Mouse (Mus musculus): ENCODE results near the gene Hhatl. TPM values are rescaled to one million over a fixed set of nuclear protein-coding genes. Genes with fewer than 3 reads are reported as not detected.

Gene Hhatl
- total RNA-seq (2015): not detected in 2 replicates
- total RNA-seq (2017): not detected in 2 replicates

- no peak for ATAC-seq (replicated peaks; ENCODE audit: poor library complexity)
These were observed at the start of gene Hhatl for GRCm38 (mm10) chr9:121791757-121792521. TSS of gene Hhatl (minus strand) at chr9:121792507.

DNA sequence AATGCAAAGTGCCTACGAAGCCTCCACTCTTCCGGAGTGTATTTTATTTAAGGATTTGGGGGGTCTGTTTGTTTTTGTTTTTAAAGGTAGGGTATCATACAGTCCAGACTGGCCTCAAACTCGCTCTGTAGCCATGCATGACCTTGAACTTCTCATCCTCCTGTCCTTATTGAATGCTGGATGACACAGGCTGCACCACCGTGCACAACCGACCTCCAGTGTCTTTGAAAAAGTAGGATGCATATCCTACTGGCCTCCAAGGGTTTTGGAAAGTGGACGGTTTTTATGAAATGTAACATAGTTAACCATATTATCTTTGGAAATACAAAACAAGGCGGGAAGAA lies 47.3 kb upstream of the Hhatl start:
- ATAC-seq (replicated peaks; ENCODE audit: poor library complexity): no peak

GRCm38 (mm10) chr9:121838829-121839621 lies 46.7 kb upstream of the Hhatl start, which contains the start of gene Ccdc13:
TSS of gene Ccdc13 (minus strand) at chr9:121839461.
- peak; percentile 87 for ATAC-seq (replicated peaks; ENCODE audit: poor library complexity)

DNA sequence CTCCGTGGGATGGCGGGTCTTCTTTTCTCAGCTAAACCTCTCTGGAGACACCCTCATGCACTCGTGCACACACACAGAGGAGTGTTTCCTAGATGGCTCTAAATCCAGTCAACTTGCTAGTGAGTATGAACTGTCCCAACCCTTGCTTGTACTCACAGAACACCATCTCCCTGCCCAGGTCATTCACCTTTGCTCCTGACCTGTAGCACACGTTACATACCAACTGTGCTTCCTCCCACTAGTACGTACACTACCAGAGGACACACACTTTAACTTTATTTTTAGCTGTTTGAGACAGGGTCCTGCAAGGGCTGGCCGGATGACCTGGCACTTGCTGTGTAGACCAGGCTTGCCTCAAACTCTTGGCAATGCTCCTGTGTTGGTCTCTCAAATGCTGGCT lies 45.7 kb upstream of the Hhatl start:
- ATAC-seq (replicated peaks; ENCODE audit: poor library complexity): no peak

DNA sequence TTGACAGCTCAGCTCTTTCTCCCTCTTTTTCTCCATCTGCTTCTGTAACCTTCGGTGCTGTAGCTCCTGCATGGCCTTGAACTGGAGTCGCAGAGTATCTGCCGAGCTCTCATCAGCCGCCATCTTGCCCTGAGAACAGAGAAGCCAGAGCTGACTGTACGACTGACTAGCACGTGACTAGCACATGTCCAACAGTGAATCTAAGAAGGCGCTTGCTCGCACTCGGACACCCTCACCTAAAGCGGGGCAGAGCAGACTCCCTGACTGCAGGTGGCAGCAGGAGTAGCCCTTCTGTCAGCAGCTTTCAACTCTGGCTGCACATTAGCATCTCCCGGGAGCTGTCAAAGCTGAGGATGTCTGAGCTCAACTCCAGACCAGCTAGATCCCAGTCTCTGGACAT lies 41.5 kb upstream of the Hhatl start:
- no peak for ATAC-seq (replicated peaks; ENCODE audit: poor library complexity)

GRCm38 (mm10) chr9:121830956-121831293 lies 38.6 kb upstream of the Hhatl start:
- ATAC-seq (replicated peaks; ENCODE audit: poor library complexity): peak; percentile 81

DNA sequence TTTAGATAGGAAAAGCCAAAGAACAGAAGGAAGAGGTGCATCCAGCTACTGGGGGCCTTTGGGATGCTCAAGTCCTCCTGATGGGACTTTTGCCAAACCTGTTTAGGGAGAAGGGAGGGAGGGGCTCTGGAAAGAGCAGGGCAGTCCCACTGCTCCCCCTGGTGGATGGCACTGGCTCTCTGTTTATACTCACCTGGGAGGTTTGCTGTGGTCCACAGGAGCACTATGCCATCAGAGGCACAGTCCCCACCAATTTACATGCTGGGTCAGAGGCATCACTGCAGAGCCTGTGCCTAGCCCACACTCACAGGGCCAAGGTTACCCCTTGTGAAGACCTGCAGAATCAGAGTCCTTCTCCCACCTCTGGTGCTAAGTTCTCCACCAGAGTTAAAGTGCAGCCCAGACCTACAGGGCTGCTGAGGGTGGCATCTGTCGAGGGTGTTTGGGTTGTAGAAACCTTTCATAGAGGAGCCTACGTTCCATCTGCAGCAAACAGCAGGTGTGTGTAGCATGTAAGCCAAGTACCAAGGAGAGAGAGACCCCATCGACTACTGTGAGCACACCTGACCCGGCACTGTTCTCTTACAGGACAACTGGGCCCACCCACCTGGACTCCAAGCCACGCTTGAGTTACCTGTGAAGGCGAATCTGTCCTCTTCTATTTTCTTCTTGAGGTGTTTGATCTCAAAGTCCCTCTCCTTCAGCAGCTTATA lies 38.1 kb upstream of the Hhatl start:
- ATAC-seq (replicated peaks; ENCODE audit: poor library complexity): peak; percentile 47

DNA sequence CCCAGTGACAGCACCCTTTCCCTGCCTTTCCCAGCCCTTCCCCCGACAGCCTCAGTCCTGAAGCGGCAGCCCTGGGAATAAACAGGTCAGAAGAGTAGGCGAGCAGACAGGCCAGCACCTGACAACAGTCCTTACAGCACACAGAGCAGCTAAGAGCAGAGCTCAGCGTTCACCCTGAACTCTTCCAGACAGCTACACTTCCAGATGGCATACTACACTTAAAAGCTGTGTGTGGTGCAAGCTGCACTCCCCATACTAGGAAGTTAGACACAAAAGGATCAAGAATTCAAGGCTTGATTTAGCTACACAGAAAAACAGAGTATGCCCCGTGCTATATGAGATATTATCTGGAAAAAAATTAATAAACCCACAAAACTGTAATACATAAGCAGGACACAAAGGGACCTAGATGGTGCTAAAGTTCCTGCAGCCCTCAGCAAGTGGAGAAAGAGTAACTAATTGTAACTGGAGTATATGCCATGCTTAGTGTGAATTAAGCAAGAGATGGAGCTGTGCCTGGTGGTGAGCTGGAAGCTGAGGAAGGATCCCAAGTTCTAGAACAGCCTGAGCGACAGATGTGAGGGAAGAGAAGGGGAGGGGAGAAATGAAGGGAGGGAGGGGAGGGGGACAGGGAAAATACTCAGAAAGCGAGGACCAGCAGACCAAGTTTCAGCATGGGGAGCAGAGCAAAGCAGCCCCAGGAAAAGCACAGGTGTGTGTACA lies 37.1 kb upstream of the Hhatl start:
- no peak for ATAC-seq (replicated peaks; ENCODE audit: poor library complexity)

GRCm38 (mm10) chr9:121828314-121828713 lies 36.0 kb upstream of the Hhatl start:
- peak; percentile 50 for ATAC-seq (replicated peaks; ENCODE audit: poor library complexity)

GRCm38 (mm10) chr9:121826356-121826755 lies 34.0 kb upstream of the Hhatl start:
- no peak for ATAC-seq (replicated peaks; ENCODE audit: poor library complexity)

GRCm38 (mm10) chr9:121823991-121824390 lies 31.7 kb upstream of the Hhatl start:
- ATAC-seq (replicated peaks; ENCODE audit: poor library complexity): no peak

- no peak for ATAC-seq (replicated peaks; ENCODE audit: poor library complexity)
These were observed 30.7 kb upstream of the Hhatl start for GRCm38 (mm10) chr9:121823051-121823450.

DNA sequence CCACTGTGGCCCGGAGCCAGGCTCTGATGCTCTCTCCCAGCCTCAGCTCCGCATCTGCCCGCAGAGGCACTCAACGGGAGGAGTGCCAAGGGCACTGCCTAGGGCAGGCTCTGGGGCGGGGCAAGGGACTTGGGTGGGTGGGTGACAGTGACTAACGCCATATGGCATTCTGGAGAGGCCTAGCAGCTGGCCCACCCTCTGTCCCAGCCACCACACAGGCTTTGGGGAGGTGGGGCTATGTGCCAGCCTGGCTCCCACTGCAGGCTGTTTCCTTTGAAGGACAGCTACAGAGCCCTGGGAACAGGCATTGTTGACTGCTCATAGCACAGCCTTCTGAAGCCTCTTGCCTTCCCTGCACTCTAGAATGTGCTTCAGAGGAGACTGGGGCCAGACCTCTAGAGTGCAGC lies 30.3 kb upstream of the Hhatl start:
- no peak for ATAC-seq (replicated peaks; ENCODE audit: poor library complexity)

GRCm38 (mm10) chr9:121820765-121821164 lies 28.5 kb upstream of the Hhatl start:
- ATAC-seq (replicated peaks; ENCODE audit: poor library complexity): no peak

DNA sequence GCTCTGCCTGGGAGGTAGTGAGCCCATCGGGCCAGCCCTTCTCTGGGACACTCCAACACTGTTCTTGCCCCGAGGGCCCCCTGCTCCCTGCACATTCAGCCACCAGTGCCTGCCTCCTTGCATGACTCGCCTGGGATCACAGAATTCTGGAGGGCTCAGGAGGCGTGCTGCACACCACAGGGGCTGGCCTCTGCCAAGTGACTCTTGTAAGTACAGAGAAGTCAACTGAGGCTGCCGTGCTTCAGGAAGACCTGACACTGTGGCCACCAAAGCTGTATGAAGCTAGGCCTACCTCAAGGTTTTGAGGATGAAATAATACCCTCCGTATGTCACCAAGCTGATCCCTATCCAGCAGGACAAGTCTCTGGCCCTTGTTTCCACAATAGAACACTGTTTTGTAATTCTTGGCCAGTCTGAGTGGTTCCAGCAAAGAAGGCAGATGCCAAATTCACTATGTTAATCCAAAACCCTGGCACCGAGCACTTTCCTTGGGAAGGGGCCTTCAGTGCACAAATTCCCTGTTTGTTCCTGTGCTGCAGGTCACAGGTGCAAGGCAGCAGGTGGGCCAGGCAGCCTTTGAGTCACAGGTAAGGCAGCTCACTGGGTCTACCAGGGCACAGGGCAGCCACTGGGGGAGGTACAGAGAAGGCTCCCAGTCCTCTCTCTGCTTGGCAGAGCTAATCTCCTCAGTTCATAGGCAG lies 27.6 kb upstream of the Hhatl start:
- no peak for ATAC-seq (replicated peaks; ENCODE audit: poor library complexity)

DNA sequence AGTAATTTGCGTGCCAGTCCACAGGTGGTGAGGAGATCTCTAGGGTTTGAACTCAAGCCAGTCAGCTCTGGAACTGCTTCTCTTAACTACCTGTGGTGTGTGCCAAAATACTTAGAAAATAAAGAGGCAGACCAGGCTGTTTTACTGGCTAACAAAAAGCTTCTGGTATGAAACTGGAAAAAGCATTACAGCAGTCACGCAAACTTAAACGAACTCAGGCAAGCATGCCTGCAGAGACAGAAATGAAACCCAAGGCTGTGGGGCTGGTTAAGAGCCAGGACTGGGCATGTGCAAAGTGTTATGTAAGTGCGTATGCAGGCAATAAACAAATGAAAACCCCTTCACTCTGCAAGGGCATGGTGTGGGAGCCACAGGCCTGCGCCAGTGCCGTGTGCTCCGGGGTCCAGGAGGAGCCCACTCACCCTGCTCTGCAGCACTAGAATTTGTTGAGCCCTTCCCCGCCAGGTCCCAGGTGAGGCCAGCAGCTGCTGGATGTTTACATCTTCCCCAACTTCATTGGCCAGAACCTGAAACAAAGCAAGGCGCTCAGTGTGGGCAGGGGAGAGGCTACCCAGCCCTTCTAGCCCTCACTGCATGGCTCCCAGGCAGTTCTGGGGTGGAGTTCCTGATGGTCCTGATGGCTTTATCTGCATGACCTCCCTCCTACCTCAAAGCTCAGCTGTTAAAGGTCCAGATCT lies 26.9 kb upstream of the Hhatl start:
- ATAC-seq (replicated peaks; ENCODE audit: poor library complexity): no peak

DNA sequence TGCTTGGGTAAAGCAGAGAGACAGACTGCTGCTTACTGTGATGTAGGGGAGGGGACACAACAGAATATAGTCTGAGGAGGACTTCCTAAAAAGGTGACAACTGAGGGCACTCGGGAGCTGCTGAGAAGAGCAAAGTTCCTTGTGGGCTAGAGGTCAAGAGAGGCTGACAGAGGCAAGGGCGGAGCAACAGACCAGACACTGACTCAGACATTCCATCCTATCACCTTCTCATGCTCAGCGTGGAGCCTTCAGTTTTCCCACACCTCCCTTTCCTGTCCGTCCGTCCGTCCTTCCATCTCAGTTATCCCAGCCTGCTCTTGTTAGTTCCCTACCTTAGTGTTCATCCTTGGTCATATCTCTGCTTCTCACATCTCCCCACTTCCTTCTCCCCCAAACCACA lies 22.9 kb upstream of the Hhatl start:
- ATAC-seq (replicated peaks; ENCODE audit: poor library complexity): no peak

- no peak for ATAC-seq (replicated peaks; ENCODE audit: poor library complexity)
These were observed 17.9 kb upstream of the Hhatl start for GRCm38 (mm10) chr9:121810081-121810821.

DNA sequence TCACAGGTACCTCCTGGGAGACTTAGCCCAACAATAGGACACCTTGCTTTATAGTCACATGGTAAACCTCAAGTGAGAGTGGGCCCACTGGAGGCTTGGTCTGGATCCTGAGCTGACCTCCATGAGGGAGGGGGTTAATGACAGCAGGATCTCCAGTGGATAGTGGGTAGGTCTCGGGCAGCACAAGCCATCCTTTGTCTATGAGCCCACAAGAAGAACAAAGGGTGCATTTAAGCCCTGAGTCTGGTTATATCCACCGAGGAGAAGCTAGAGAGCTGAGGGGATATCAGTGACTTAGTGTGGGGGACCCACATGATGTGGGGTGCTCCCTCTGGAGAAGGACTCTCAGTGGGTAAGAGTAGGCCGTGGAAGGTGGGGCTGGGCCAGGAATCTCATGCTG lies 16.2 kb upstream of the Hhatl start:
- no peak for ATAC-seq (replicated peaks; ENCODE audit: poor library complexity)

Data from megakaryocyte progenitor cell, adult 5-6 weeks (primary cell).